Mouse (Mus musculus): ENCODE results near the gene Neurl4.

Gene Neurl4

DNA sequence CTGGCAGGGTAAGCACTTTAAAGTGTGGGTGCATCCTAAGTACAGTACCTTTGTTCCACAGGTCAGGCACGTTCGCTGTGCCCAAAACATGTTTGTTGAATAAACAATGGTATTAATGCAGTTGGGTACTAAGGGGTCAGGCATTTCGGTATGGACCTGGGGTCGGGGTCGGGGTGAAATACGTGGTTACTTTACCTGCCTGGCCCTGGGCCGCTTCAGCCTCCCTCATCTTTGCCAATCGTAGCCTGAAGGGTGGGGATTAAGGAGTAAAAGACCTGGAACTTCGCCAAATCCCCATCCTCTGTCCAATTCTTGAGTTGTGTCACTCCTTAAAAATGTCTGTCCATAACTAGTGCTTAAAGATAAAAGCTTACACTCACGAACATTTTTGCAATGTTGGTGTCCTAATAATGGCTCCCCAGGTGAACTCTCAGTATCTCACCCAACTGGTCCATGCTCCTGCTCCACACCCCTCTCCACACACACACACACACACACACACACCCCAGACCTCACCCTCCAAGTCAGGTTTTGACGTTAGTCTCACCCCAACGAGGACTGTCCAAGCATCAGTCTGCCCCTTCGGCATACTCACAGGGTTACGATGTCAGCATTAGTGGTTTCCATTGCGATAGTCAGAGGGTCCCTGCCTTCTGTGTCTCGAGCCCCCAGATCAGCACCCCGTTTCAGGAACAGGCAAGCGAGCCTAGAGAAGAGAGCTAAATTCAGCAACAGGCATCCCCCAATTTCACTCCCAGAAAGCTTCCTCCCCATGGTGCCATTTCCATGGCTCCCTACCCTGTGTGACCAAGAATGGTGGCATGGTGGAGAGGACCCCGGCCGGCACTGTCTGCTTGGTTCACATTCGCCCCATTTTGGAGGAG is 18.8 kb upstream of the Neurl4 start:
- no peak for DNase-seq (ENCODE audit: low read depth)

DNA sequence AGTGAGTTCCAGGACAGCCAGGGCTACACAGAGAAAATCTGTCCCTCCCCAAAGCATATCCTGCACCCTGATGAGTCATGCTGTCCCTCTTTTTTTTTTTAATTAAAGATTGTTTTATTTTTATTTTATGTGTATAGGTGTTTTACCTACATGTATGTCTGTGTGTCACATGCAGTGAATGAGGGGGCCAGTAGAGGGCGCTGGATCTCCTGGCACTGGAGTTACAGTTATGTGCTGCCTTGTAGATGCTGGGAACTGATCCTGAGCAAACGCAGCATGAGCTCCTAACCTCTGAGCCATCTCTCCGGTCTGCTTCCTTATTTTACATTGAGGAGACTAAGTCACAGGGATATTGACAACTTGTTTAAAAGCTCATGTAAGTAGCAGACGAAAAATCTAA is 17.8 kb upstream of the Neurl4 start:
- peak; percentile 50 for DNase-seq (ENCODE audit: low read depth)

DNA sequence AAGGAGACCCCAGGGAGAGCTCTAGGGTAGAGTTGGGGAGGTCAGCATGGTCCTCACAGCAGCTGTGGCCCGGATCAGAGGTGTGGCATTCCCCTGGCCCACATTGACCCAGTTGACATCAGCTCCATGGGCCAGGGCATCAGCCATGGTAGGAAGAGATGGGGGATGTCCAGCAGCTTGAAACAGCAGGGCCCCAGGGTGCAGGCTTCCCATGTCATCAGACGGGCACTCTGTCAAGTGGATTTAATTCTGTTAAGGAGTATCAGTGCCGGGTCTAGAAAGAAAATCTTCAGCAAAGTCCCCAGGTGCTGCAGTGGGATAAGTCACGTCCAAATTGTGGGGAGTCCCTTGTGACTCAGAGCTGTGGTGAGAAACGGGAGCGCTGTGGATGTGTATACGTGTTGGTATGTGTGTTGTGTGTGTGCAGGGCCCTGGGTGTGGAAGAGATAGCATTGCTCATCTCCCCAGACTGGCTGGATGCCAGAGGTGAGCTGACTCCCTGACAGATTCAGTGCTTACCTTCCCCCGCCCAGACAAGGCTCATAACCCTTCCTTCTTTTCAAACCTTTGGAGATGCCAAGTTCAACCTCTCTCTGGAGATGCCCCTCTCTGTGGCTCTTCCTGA is 17.2 kb upstream of the Neurl4 start:
- DNase-seq (ENCODE audit: low read depth): peak; percentile 44

DNA sequence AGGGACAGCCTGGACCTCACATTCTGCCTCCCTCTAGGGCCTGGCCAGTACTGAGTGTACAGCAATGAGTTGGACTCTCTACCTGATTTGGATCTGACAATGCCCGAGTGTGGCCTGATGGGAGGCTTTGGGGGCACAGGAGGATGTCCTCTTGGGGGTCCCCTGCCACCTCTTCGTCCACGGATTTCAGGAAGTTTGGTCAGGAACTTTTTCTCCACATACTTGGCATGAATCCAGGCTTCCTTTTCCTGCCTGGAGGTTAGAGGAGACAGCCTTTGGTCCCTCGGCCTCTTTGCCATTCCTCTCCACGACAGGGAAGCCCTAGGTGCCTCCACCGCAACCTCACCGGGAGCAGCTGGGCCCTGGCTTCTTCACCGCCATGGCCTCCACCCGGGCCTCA is 16.6 kb upstream of the Neurl4 start:
- no peak for DNase-seq (ENCODE audit: low read depth)

DNA sequence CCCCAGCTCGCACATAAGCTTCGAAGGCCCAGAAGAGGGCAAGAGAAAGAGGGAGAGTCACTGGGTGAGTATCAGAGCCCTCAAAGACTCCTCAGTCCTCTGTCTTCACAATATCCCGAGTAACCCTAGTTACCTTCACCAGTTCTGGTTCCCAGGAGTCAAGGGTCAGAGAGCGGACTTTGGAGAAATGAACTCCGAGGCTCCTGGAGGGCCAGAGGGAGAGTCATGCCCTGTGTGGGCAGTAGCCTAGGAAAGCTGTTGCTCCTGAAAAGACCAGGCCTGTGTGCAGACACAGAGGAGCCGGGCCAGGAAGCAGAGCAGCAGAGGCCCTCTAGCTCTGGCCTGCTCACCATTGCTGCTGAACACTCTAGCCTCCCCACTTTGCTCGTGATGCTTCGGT is 16.2 kb upstream of the Neurl4 start:
- no peak for DNase-seq (ENCODE audit: low read depth)

DNA sequence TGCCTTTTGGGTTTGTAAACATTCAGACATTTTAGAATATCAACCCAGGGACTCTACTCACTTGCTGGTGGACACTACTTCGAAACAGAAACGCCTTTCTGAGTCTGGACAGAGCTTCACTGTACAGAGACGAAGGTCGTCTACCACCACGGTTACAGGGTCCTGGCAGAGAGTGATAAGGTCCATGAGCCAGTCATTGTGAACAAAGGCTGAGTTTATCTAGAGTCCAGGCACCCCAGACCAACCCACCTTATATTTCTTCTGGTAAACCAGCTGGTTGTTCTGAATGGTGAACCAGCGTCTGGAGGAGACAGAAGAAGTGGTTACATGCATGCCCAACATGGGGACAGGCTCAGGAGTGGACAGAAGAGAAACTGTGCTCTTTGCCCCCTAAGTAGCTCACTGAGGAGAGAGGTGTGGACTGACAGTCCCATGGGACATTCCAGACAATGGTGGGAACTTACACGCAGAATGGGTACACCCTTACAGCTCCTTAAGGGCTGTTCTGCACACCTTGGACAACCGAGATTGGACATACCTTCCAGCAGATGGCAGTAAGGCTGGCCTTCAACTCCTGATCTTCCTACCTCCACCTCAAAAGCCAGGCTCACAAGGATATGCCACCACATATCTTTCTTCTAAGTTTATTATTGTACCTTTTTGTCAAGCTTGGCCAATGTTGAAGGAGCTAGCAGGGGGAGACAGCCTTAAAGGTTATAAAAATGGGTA is 13.8 kb upstream of the Neurl4 start:
- peak; percentile 29 for DNase-seq (ENCODE audit: low read depth)

DNA sequence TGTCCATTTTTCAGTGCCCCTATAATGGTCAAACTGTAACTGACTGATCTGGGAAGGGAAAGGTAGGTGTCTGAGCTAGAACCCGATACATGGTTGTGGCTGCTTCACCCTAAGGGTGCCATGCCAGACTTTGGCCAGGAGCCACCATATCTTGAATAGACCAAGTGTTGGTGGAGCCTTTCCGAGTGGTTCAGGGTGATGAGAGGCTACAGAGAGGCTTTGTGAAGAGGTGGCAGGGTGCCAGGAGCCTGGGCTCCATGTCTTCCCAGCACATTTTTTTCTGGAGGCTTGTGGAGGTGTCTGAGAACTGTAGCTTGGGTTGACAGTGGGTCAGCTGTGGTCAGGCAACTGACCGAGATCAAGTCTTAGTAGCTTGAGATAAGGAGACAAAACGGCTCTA is 9.4 kb upstream of the Neurl4 start:
- DNase-seq (ENCODE audit: low read depth): no peak

DNA sequence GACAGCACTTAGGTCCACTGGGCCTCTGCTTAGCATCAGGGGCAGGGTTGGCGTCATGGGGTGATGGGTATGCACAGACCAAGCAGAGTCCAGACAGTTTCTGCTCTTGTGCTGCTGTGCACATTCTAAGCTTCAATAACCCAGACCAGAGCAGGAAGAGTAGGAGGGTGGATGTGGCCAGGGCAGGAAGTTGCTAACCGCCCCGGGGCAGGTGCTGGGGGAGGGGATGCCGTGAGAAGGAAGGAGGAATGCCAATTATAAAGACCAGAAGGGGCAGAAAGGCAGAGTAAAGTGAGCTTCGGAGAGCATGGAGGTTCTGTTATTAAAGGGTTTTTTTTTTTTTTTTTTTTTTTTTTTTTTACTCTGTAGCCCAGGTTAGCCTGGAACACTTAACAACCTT is 6.2 kb upstream of the Neurl4 start:
- no peak for DNase-seq (ENCODE audit: low read depth)

DNA sequence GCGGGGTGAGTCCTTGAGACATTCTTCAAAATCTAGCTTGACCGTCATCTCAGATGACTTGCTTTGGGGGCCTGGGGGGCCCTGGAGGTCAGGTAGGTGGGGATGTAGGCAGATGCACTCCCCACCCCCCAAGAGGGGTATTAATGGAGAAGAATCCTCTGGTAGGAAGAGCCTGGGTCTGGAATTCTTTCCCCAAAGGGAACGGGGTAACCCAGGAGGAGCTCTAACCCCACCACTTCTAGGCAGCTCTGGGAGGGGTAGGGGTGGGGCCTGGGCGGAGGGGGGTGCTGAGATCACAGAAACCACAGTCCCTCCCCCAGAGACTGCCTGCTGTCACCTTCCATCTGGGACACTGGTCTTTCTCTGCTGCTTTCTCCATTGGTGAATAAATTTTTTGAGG is 5.6 kb upstream of the Neurl4 start, which contains the start of gene Acap1:
Gene Acap1, minus strand, starts transcription at position 249 of the 400 bp plus-strand sequence.
- DNase-seq (ENCODE audit: low read depth): no peak

DNA sequence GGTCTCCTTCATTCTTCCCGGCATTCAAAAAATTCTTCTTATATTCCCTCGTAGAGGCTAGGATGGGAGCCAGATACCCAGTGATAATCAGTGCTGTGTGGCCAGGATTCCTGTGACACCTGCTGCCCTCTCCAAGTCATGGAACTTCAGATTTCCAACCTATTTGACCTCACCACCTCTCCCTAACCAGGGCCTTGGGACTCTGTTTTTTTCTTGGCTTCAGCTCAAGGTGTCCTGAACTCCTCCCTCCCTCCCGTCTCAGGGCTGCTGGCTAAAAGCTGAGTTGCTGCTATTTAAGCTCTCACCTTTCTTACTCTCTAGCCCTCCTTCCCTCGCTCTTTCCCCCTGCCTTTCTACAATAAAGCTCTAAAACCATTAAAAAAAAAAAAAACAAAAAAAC is 1.0 kb upstream of the Neurl4 start:
- no peak for DNase-seq (ENCODE audit: low read depth)

DNA sequence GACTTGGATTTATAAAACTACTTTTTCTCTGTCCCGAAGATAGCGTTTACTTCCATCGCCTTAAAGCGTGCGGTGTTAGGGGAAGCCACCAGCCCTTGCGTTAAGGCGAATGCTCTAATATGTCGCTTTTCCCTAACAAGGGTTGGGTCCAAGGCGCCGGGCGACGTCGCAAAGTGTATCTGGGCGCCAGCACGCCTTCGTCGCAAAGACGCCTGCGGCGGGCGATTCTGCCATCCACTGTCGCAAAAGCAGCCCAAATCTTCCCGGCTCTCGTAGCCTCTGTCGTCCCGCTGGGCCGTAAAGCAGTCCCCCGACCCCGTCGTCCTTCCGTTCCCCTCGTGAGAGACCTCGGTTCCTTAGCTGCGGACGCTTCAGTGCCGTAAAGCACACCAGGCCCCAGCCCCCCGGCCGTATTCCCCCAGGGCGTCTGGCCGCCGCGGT is 554 bp downstream of the Neurl4 start:
- peak; percentile 97 for DNase-seq (ENCODE audit: low read depth)

DNA sequence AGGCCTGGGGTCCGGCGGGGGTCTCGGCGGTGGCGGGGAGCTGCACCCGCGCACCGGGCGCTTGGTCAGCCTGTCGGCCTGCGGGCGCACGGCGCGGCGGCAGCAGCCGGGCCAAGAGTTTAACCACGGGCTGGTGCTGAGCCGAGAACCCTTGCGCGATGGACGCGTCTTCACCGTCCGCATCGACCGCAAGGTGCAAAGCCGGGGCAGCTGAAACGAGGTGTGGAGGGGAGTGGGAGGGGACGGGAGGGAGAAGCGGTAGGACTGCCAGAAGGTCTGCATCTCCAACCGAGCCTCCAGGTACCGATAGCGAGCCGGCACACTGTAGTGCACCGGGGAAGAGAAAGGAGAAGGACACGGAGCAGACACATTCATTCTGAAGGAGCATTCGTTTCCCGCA is 1.1 kb downstream of the Neurl4 start:
- peak; percentile 41 for DNase-seq (ENCODE audit: low read depth)

DNA sequence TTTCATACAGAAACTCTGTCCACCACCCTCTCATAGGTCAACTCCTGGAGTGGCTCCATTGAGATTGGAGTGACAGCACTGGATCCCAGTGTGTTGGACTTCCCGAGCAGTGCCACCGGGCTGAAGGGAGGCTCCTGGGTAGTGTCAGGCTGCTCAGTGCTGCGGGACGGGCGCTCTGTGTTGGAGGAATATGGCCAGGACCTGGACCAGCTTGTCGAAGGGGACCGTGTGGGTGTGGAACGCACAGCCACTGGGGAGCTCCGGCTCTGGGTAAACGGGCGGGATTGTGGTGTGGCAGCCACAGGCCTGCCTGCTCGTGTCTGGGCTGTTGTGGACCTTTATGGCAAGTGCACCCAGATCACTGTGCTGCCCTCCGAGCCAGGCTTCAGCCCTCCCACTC is 2.1 kb downstream of the Neurl4 start:
- no peak for DNase-seq (ENCODE audit: low read depth)

DNA sequence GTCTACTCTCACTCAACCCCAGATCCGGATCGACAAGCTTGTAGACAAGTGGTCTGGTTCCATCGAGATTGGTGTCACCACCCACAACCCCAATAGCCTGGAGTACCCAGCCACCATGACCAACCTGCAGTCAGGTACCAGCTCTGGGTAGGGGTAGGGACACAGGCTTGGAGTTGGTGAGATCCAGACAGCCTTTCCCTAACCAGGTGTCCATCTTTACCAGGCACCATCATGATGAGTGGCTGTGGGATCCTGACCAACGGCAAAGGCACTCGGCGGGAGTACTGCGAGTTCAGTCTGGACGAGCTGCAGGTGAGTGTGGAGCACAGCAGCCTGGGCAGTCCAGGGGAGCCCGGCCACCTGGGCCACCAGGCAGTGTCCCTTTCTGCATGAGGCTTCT is 3.4 kb downstream of the Neurl4 start:
- DNase-seq (ENCODE audit: low read depth): no peak

DNA sequence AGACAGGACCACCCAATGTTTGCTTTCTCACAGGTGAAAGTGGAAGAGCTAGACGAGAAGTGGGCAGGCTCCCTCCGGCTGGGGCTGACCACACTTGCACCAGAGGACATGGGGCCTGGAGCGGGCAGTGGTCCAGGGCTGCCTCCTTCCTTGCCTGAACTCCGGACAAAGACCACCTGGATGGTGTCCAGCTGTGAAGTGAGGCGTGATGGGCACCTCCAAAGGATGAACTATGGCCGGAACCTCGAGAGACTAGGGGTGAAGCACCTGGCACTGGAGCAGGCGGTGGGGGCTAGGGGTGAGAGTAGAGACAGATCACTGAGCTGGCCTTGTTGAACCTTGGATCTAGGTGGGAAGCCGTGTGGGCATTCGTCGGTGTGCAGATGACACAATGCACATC is 7.8 kb downstream of the Neurl4 start:
- DNase-seq (ENCODE audit: low read depth): no peak

DNA sequence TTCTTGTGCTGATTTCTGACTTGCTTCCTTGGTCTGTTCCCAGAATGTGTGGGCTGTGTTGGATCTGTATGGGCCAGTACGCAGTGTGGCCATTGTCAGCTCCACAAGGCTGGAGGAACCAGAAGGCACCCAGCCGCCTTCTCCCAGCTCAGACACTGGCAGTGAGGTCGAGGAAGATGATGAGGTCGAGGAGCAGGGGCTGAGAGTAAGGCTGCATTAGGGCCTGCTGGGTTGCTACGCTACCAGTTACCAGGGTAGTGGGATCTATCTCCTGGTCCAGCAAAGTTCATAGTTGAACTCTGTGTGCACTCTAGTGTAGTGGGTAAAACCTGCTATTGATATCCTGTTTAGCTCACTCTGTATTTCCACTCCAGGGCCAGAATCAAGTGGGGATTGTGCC is 8.3 kb downstream of the Neurl4 start:
- DNase-seq (ENCODE audit: low read depth): no peak

DNA sequence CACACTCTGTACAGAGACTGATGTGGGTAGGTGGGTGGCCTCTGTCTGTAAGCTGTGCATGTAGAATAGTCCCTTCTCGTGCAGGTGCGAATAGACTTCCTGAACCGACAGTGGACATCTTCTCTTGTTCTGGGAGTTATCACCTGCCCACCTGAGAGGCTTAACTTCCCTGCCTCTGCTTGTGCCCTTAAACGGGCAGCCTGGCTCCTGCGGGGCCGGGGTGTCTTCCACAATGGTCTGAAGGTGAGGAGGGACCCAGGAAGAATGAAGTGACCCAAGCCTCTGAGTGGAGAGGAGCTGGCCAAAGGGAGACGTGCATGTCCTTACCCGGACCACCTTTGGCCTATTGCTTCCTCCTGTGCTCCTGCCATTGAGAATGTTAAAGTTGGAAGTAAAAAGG is 9.3 kb downstream of the Neurl4 start:
- no peak for DNase-seq (ENCODE audit: low read depth)

DNA sequence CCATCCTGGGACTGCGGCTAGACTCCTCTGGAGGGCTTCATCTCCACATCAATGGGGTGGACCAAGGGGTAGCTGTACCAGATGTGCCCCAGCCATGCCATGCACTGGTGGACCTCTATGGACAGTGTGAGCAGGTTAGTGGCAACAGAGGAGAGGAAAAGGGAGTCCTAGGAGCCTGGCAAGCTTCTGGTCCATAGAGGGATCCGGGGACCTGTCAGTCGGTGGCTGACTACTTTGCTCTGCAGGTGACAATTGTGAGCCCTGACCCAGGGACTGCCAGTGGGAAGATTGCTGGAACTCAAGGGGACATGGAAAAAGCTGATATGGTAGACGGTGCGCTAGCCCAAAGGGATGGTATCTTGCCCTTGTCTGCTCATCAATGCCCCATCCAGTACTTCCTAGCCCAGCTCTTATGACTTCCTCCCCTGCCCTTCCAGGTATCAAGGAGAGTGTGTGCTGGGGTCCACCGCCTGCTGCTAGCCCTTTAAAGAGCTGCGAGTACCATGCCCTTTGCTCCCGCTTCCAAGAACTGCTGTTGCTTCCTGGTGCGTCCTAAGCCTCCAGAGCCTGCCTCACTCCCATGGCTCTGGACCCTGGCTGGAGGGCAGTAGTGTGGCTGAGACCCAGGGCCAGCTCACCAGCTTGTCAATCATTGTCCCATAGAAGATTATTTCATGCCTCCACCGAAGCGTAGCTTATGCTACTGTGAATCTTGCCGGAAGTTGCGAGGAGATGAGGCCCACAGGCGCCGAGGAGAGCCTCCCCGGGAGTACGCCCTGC is 10.1 kb downstream of the Neurl4 start:
- DNase-seq (ENCODE audit: low read depth): no peak

DNA sequence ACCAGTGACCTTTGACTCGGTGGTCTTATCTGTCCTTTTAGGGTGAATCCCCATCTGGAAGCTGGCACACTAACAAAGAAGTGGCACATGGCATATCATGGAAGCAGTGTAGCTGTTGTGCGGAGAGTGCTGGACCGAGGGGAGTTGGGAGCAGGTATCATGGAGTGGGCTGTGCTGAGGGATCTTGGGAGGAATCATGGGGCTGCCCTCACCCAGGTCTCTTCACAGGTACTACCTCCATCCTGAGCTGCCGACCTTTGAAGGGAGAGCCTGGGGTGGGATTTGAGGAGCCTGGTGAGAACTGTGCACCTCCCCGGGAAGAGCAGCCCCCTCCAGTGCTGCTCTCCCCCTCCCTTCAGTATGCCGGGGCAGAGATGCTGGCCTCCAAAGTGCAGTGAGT is 10.8 kb downstream of the Neurl4 start:
- no peak for DNase-seq (ENCODE audit: low read depth)

DNA sequence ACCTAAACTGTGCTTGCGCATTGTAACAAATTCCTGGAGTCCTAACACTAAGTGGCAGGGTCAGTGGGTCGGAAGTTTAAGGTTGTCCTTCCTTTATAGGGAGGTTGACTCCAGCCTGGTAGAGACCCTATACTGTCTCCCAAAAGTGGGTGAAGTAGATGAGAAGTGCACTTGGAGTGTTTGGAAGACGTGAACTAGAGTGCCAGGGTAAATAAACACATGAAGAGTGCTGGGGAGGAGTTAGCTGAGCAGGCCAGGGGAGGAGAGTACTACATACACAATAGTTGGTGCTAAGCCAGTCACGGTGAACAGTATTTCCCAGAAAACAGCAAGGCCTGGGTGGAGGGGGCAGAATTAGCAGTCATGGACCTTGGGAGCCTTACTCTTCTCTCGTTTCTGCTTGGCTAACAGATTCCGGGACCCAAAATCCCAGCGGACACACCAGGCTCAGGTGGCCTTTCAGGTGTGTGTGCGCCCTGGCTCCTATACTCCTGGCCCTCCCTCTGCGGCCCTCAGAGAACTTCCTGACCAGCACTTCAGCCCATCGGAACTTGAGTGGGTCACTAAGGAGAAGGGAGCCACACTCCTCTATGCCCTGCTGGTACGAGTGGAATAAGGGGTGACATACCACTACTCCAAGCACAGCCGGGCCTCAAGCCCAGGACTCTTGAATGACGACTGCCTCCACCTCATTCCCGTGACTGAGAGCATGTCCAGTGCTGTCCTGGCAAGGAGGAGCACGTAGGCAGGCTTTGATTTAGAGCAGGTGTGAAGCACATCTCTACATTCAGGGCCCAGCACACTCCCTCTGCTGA is 12.1 kb downstream of the Neurl4 start:
- DNase-seq (ENCODE audit: low read depth): no peak

All from NIH3T3 (cell line).